Mouse (Mus musculus) neural tube, embryonic 12.5 days (tissue): Measurements from ENCODE around the gene Tarsl2. TPM values are rescaled to one million over a fixed set of nuclear protein-coding genes. Genes with fewer than 3 reads are reported as not detected.
A peak's percentile ranks its signal among the peaks of the same experiment; 100 is the strongest.

Experiments
- ATAC-seq: fragments of 200-750 bp; cut with Nextera tagmentation; 2 replicates; pipeline ENCODE4 v1.8.0; 2017; ENCODE audit warnings: low read depth, mild to moderate bottlenecking, moderate TSS enrichment, moderate library complexity; ENCODE audit not compliant: low FRiP score
- H3K27ac ChIP-seq: fragments of 300-500 bp; sonication (generic); 2 replicates; pipeline ENCODE4 v1.5.1; 2016
- H3K27me3 ChIP-seq: fragments of 300-500 bp; sonication (generic); replicated peaks from 2 replicates; pipeline ENCODE4 v1.6.1; 2016; ENCODE audit warnings: mild to moderate bottlenecking
- H3K36me3 ChIP-seq: fragments of 300-500 bp; sonication (generic); 2 replicates; pipeline ENCODE4 v1.6.1; 2016; ENCODE audit warnings: mild to moderate bottlenecking
- H3K4me1 ChIP-seq: fragments of 300-500 bp; sonication (generic); 2 replicates; pipeline ENCODE4 v1.6.1; 2016
- H3K4me2 ChIP-seq: fragments of 300-500 bp; sonication (generic); replicated peaks from 2 replicates; pipeline ENCODE4 v1.6.1; 2016; ENCODE audit warnings: mild to moderate bottlenecking
- H3K4me3 ChIP-seq: fragments of 300-500 bp; sonication (generic); 2 replicates; pipeline ENCODE4 v1.5.1; 2016
- H3K9ac ChIP-seq: fragments of 300-500 bp; sonication (generic); 2 replicates; pipeline ENCODE4 v1.6.1; 2016; ENCODE audit warnings: mild to moderate bottlenecking
- H3K9me3 ChIP-seq: fragments of 300-500 bp; sonication (generic); 2 replicates; pipeline ENCODE4 v1.6.1; 2016; ENCODE audit warnings: mild to moderate bottlenecking
- WGBS: fragments of 180-500 bp; shearing (Covaris S2); methylation state at CpG from one replicate; pipeline ENCODE4 v1.1.7; 2016; 5-methylcytosine and 5-hydroxymethylcytosine counted together
- polyA plus RNA-seq: library from polyadenylated mRNA; unstranded; fragments of >200 nt; fragmentation: Nextera tagmentation; extraction: Ambion mirVana; gene quantifications from 2 replicates; pipeline ENCODE4 v1.2.1, GENCODE M21; 2016

The Tarsl2 gene
- polyA plus RNA-seq, 1 experiment from 2014 or later, result 14.1 TPM

- no peaks in the 10 kb centered on the region for H3K4me1 ChIP-seq
- H3K9me3 ChIP-seq, result no peaks in the 10 kb centered on the region
- H3K27me3 ChIP-seq, result no peaks in the 10 kb centered on the region
- no peak overlapping the region for H3K27ac ChIP-seq
- WGBS, result 89% methylated on average over 14 of the region's 14 CpGs
- H3K36me3 ChIP-seq, result 0 out of 2 replicates have a peak, but pooled peaks cover 9% of the 10 kb centered on the region
- no peak overlapping the region for H3K4me2 ChIP-seq
- H3K4me3 ChIP-seq, result no peak overlapping the region
- no peak overlapping the region for H3K9ac ChIP-seq
- ATAC-seq, result no peak
These were observed 19.2 kb downstream of the Tarsl2 start for GRCm38 (mm10) chr7:65663886-65664285.

GRCm38 (mm10) chr7:65667491-65667890, 22.8 kb downstream of the Tarsl2 start:
- Histone ChIP-seq H3K9me3 (no peaks in the 10 kb centered on the region), H3K4me2 (no peak overlapping the region), H3K9ac (no peak overlapping the region), H3K27ac (no peak overlapping the region), H3K4me3 (no peak overlapping the region), H3K36me3 (peaks cover 15% of the 10 kb centered on the region; the same call in 1 of the 2 replicates), H3K27me3 (no peaks in the 10 kb centered on the region), H3K4me1 (no peaks in the 10 kb centered on the region)
- ATAC-seq, result no peak
- 93% methylated on average over 6 of the region's 6 CpGs for WGBS

- Histone ChIP-seq H3K4me3 (no peak overlapping the region), H3K27me3 (no peaks in the 10 kb centered on the region), H3K27ac (no peak overlapping the region), H3K36me3 (peaks cover 4% of the 10 kb centered on the region; the same call in 1 of the 2 replicates), H3K9me3 (no peaks in the 10 kb centered on the region), H3K9ac (no peak overlapping the region), H3K4me1 (no peaks in the 10 kb centered on the region), H3K4me2 (no peak overlapping the region)
- WGBS, result 82% methylated on average over 10 of the region's 10 CpGs
- no peak for ATAC-seq
These were observed 33.4 kb downstream of the Tarsl2 start for GRCm38 (mm10) chr7:65678050-65678449.

- Histone ChIP-seq H3K9ac (no peak overlapping the region), H3K4me2 (no peak overlapping the region), H3K9me3 (no peaks in the 10 kb centered on the region), H3K36me3 (peaks cover 4% of the 10 kb centered on the region; the same call in 1 of the 2 replicates), H3K27ac (no peak overlapping the region), H3K4me3 (no peak overlapping the region), H3K4me1 (no peaks in the 10 kb centered on the region), H3K27me3 (no peaks in the 10 kb centered on the region)
- ATAC-seq, result no peak
- WGBS, result 82% methylated on average over 7 of the region's 7 CpGs
These were observed 34.4 kb downstream of the Tarsl2 start for GRCm38 (mm10) chr7:65678900-65679595.

- no peak for ATAC-seq
- WGBS, result 82% methylated on average over 5 of the region's 5 CpGs
- H3K4me2 ChIP-seq, result no peak overlapping the region
- no peak overlapping the region for H3K4me3 ChIP-seq
- H3K27me3 ChIP-seq, result no peaks in the 10 kb centered on the region
- no peak overlapping the region for H3K27ac ChIP-seq
- no peak overlapping the region for H3K9ac ChIP-seq
- no peaks in the 10 kb centered on the region for H3K9me3 ChIP-seq
- H3K4me1 ChIP-seq, result no peaks in the 10 kb centered on the region
- no peaks in the 10 kb centered on the region; the same call in 1 of the 2 replicates for H3K36me3 ChIP-seq
These were observed 36.5 kb downstream of the Tarsl2 start for GRCm38 (mm10) chr7:65681166-65681565.

GRCm38 (mm10) chr7:65684256-65684835, 39.6 kb downstream of the Tarsl2 start:
- no peak overlapping the region for H3K27ac ChIP-seq
- no peaks in the 10 kb centered on the region for H3K4me1 ChIP-seq
- H3K4me2 ChIP-seq, result no peak overlapping the region
- no peaks in the 10 kb centered on the region for H3K27me3 ChIP-seq
- no peak overlapping the region for H3K4me3 ChIP-seq
- 54% methylated on average over 7 of the region's 7 CpGs for WGBS
- no peak overlapping the region for H3K9ac ChIP-seq
- no peaks in the 10 kb centered on the region for H3K9me3 ChIP-seq
- no peak for ATAC-seq
- peaks cover 7% of the 10 kb centered on the region for H3K36me3 ChIP-seq

- 90% methylated on average over 9 of the region's 9 CpGs for WGBS
- H3K27me3 ChIP-seq, result no peaks in the 10 kb centered on the region
- no peak overlapping the region for H3K4me2 ChIP-seq
- ATAC-seq, result no peak
- H3K4me1 ChIP-seq, result no peaks in the 10 kb centered on the region
- H3K4me3 ChIP-seq, result no peak overlapping the region
- H3K36me3 ChIP-seq, result peaks cover 7% of the 10 kb centered on the region
- H3K27ac ChIP-seq, result no peak overlapping the region
- H3K9ac ChIP-seq, result no peak overlapping the region
- H3K9me3 ChIP-seq, result no peaks in the 10 kb centered on the region
These were observed 42.0 kb downstream of the Tarsl2 start for GRCm38 (mm10) chr7:65686664-65687063.

- no peak for ATAC-seq
These were observed 46.2 kb downstream of the Tarsl2 start, which contains the start of gene Tm2d3 for GRCm38 (mm10) chr7:65690869-65691268. Tm2d3 (plus strand) TSS chr7:65691169.

GRCm38 (mm10) chr7:65691929-65692605, 47.4 kb downstream of the Tarsl2 start:
- Histone ChIP-seq H3K9ac (no peak overlapping the region), H3K4me2 (no peak overlapping the region; the same call in 1 of the 2 replicates), H3K36me3 (peaks cover 13% of the 10 kb centered on the region), H3K9me3 (no peaks in the 10 kb centered on the region), H3K27ac (no peak overlapping the region), H3K4me3 (no peak overlapping the region), H3K27me3 (no peaks in the 10 kb centered on the region), H3K4me1 (peaks cover 14% of the 10 kb centered on the region)
- WGBS, result 82% methylated on average over 8 of the region's 8 CpGs
- no peak for ATAC-seq

More at GRCm38 (mm10) chr7:65690869-65691268, 46.2 kb downstream of the Tarsl2 start, which contains the start of gene Tm2d3:
- WGBS, result 89% methylated on average over 7 of the region's 7 CpGs
- no peak within 1 kb of the TSS for H3K4me2 ChIP-seq
- peaks cover 14% of the 10 kb centered on the region for H3K36me3 ChIP-seq
- no peaks in the 10 kb centered on the region for H3K9me3 ChIP-seq
- no peak within 1 kb of the TSS for H3K9ac ChIP-seq
- peaks cover 14% of the 10 kb centered on the region for H3K4me1 ChIP-seq
- H3K27me3 ChIP-seq, result no peaks in the 10 kb centered on the region
- H3K27ac ChIP-seq, result no peak within 1 kb of the TSS
- no peak within 1 kb of the TSS for H3K4me3 ChIP-seq

- H3K27ac ChIP-seq, result no peak overlapping the region
- no peaks in the 10 kb centered on the region for H3K9me3 ChIP-seq
- H3K27me3 ChIP-seq, result no peaks in the 10 kb centered on the region
- peak overlapping the region; percentile 79 for H3K9ac ChIP-seq
- H3K4me3 ChIP-seq, result peak overlapping the region; percentile 85
- ATAC-seq, result no peak; the same call in 1 of the 2 replicates
- H3K36me3 ChIP-seq, result peaks cover 19% of the 10 kb centered on the region
- peaks cover 14% of the 10 kb centered on the region for H3K4me1 ChIP-seq
- peak overlapping the region; percentile 78 for H3K4me2 ChIP-seq
- WGBS, result 3% methylated on average over 10 of the region's 10 CpGs
These were observed 48.2 kb downstream of the Tarsl2 start for GRCm38 (mm10) chr7:65692883-65693282.

GRCm38 (mm10) chr7:65693301-65693821, 48.7 kb downstream of the Tarsl2 start:
- Histone ChIP-seq H3K9me3 (no peaks in the 10 kb centered on the region), H3K9ac (peak overlapping the region; percentile 79), H3K4me3 (peak overlapping the region; percentile 85), H3K27ac (peak overlapping the region; percentile 69), H3K27me3 (no peaks in the 10 kb centered on the region), H3K36me3 (peaks cover 24% of the 10 kb centered on the region), H3K4me1 (peaks cover 14% of the 10 kb centered on the region), H3K4me2 (peak overlapping the region; percentile 78)
- under 1% methylated on average over 51 of the region's 52 CpGs for WGBS
- peak; percentile 96 for ATAC-seq

- Histone ChIP-seq H3K36me3 (peaks cover 52% of the 10 kb centered on the region), H3K27ac (no peak overlapping the region), H3K9ac (no peak overlapping the region), H3K9me3 (no peaks in the 10 kb centered on the region), H3K4me3 (no peak overlapping the region), H3K27me3 (no peaks in the 10 kb centered on the region), H3K4me2 (no peak overlapping the region), H3K4me1 (peaks cover 14% of the 10 kb centered on the region)
- WGBS, result 72% methylated on average over 2 of the region's 2 CpGs
- no peak for ATAC-seq
These were observed 51.8 kb downstream of the Tarsl2 start for GRCm38 (mm10) chr7:65696450-65696849.
